Mouse (Mus musculus): ENCODE results near the gene Ets1.

- no peak for TF ChIP-seq POLR2A (IDR thresholded peaks at IDR 0.05; ENCODE audit: control insufficient read depth, low read depth, low read length)
- TF ChIP-seq CTCF (IDR thresholded peaks at IDR 0.05; ENCODE audit: control insufficient read depth, insufficient read depth, insufficient replicate concordance, low read depth, low read length), result no peak
Measured at GRCm38 (mm10) chr9:32752602-32753001, 116.6 kb downstream of the Ets1 start.

Data from testis, adult 2 months (tissue).